Mouse (Mus musculus): ENCODE results near the gene 2810021J22Rik. TPM values are rescaled to one million over a fixed set of nuclear protein-coding genes. Genes with fewer than 3 reads are reported as not detected.

2810021J22Rik gene
- polyA plus RNA-seq, 1 experiment: 0.02 TPM

DNA sequence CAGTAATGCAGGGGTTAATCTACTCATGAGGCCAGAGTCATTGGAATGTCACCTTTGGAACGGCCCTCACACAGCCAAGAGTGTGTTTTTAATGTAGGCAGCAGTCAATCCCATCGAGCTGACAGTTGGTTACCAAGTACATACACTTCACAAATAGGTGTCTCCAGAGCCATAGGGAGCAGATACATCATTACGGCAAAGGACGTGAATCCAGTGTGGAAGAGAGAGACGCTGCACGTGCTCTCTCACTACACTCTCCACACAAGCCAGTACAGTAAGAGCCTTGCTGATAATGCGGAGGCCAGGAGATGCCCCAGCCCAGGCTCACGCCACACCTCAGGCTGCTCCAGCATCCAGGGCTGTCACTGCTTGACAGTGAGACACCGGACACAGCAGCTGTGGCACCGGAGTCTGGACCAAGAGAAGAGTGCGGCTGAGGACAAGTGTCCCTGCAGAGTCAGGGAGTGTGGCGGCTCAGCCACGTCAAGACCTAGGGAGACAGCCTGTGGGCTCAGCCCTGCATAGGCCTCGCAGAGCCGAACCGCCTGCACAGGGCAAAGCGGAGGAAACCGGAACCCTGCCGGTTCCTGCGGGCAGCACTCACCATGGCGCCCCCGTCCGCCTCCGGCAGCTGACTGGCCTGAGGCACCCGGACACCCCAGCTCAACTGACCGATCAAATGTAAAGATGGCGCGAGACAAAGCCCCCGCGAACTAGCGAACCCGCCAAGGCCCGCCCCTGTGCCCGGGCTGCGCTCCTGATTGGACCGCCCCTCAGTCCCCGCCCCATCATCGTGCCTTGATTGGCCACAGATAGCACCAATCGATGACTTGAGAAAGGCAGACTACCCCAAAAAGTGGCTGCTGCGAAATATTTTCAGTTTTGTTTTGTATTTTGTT, 36.7 kb downstream of the 2810021J22Rik start, which contains the start of gene Zfp39:
Gene Zfp39 (minus strand): TSS at position 715 of the 899 bp plus-strand sequence.
- TF ChIP-seq GATA1 (IDR thresholded peaks at IDR 0.05; ENCODE audit: low read length): no peak

DNA sequence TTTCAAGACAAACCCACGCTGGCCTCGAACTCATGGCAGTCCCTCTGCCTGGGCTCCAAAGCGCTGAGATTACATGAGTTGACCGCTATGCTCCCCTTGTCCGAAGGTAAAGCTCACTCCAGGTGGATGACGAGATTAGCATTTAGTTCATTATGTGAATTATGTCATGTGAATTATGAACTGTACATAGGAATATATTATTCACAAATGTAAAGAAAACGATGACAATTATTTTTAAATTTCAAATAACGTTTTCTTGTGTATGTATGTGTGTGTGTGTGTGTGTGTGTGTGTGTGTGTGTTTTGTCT, 37.3 kb downstream of the 2810021J22Rik start:
- no peak for TF ChIP-seq GATA1 (IDR thresholded peaks at IDR 0.05; ENCODE audit: low read length)

DNA sequence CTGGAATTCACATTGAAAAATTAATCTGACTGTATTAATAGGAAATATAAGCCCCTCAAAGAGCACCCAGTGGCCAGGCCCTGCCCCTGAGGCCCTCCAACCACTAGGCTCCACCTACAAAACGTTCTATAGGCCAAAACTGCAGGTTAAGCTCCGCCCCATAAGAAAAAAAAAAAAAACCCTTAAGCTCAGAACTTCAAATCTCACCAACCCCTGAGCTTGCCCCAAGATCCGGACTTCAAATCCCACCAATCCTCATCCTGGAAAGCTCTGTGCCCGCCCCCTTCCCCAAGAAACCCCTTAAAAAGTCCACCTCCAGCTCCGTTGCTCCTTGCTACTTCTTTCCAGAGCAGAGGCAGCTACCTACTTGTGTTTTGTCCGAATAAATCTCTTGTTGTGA, 37.8 kb downstream of the 2810021J22Rik start:
- no peak for TF ChIP-seq GATA1 (IDR thresholded peaks at IDR 0.05; ENCODE audit: low read length)

DNA sequence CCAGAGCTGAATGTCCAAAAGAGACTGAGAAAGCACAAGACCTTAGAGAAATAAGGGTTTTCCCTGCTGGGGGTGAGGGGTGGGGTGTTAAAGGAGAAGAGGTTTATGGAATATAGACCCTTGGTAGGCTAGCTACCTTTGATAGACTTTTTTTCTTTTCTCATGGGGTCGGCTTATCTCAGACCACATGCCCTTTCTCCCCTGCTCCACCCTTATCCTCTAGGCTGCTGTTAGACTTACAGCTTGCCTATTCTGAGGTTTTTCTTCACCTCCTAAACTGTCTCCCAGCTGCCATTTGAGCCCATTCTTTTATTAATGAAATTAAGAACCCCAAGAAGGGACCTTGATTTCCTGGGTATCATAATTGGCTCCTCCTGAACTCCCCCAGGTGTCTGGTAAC, 46.8 kb downstream of the 2810021J22Rik start:
- no peak for TF ChIP-seq GATA1 (IDR thresholded peaks at IDR 0.05; ENCODE audit: low read length)

DNA sequence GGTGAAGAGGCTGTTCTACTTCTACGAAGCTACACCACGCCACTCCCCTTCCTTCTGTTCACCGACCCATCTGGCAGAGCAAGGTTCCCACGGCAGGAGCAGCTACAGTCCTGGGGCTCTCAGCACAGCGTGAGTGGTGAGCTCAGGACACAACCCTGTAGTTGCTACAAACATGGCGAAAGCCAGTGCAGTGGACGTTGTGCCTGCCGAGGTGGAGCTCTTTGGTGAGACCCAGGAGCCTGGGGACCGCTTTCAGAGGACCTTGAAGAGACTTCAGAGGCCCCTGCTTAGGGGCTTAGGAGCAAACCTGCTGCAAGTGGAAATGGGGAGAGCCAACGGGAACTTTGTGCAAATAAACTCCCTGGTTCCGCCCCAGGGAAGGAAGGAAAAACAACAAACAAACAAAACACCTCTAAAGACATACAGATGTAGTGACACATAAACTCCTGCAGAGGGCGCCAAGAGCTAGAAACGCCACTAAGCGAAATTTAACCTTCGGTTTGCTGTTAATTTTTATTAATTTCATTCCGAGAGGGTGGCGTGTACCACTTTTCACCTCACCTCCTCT, 47.5 kb downstream of the 2810021J22Rik start:
- no peak for TF ChIP-seq GATA1 (IDR thresholded peaks at IDR 0.05; ENCODE audit: low read length)

DNA sequence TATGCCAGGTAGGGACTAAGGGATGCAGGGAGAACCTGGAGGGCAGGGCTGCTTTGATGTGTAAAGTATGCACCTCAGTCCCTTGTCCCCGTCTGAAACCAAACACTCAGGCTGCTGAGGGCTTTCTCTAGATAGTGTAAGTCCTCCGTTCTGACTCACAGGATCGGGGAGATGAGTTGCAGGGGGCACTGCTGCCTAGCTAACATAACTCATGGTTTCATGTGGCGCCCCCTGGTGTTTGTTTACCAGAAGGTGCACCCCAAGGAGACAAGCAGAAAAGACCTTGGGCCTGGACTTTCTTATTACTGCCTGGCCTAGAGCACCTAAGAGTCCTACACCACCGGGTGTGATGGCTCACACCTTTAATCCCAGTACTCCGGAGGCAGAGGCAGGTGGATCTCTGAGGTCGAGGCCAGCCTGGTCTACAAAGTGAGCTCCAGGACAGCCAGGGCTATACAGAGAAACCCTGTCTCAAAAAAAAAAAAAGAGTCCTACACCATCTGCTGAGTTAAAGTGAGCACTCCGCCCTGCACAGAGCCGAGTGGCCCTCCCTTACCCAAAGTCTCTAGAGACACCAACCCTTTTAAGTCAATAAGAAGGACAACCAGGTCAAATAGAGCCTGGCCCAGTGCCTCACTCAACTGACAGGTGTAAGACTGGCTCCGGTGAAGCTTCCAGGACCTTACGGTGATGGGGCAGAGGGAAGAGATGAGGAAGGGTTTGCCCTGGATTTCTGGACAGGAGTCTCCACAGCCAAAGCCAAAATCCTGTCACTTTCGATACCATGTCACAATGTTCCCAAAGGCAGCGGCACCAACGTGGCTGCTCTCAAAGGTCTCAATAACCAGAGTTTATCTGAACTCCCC, 50.1 kb downstream of the 2810021J22Rik start:
- TF ChIP-seq GATA1 (IDR thresholded peaks at IDR 0.05; ENCODE audit: low read length): no peak

DNA sequence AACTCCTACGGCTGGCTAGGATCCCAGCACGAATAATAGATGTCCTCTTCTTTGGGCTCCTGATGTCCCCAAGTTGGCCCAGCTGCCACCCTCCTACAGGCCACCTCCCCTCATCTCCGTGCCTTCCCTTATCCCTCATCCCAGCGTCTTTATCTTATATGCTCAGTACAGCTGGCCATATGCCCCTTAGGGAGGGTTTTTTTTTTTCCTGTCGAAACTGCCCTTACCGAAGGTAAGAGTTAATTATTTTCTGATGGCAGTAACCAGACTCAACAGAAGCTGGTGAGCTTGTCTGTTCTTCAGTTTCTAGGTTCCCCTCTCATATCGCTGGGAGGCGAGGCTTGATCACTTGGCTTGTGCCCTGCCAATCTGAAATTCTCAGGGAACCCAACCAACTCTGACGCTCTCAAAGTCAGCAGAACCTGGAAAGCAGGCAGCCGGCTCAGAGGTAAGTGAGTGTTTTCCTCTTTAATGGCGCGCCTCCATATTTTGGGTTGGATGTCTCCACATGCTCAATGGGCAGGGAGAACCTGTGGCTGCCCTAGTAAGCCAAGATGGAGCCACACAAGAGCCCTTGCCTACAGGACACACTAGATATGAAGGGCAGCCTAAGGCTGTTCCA, 50.8 kb downstream of the 2810021J22Rik start, which contains the start of gene Btnl10:
Gene Btnl10 (plus strand): TSS at position 164 of the 622 bp plus-strand sequence.
- no peak for TF ChIP-seq GATA1 (IDR thresholded peaks at IDR 0.05; ENCODE audit: low read length)

DNA sequence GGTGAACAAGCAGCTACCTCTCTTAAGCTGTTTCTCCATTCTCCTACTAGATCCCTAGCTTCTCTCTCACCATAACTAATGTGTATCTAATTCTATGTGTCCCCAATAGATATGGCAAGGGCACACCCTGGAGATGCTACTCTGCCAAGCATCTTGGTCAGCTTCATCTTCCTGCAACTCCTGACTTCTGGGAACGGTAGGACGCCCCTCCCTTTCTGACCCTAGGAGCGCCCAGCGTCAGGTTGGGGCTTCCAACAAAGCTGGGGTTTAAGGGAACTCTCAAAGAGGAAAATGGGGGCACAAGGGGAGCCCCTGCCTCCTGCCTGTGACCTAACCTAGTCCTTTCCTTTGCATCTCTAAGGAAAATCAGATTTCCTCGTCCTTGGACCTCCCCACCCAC, 51.7 kb downstream of the 2810021J22Rik start:
- no peak for TF ChIP-seq GATA1 (IDR thresholded peaks at IDR 0.05; ENCODE audit: low read length)

DNA sequence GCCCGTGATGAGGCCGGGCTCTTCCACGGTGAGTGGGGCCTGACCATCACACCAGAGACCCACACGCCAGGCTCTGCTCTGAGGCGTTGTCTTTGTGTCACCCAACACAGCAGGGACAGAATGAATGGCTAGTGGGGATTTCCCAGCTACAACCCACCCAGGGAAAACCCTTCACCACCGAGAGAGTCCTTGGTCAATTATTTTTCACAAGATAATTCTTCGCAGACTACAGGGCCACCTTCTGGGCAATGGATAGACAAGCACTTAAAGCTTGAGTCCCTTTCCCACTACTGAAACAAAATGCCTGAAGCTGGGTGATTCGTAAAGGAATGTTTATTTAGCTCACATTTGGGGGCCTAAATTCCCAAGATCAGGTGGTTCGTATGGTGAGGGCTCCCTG, 55.4 kb downstream of the 2810021J22Rik start:
- TF ChIP-seq GATA1 (IDR thresholded peaks at IDR 0.05; ENCODE audit: low read length): no peak

DNA sequence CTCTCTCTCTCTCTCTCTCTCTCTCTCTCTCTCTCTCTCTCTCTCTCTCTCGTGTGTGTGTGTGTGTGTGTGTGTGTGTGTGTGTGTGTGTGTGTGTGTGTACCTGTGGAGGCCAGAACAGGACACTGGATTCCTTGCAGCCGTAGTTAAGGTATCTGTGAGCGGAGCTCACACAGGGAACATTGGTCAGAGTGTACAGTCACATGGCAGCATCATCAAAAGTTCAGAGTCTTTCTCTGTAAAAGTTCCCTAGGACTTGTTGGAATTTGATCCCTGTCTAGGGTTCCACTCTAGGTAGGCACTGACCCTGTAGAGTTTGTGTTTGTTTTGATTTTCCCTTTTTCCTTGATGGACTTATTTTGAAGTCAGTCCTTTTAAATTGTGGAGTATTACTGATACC, 59.6 kb downstream of the 2810021J22Rik start:
- no peak for TF ChIP-seq GATA1 (IDR thresholded peaks at IDR 0.05; ENCODE audit: low read length)

DNA sequence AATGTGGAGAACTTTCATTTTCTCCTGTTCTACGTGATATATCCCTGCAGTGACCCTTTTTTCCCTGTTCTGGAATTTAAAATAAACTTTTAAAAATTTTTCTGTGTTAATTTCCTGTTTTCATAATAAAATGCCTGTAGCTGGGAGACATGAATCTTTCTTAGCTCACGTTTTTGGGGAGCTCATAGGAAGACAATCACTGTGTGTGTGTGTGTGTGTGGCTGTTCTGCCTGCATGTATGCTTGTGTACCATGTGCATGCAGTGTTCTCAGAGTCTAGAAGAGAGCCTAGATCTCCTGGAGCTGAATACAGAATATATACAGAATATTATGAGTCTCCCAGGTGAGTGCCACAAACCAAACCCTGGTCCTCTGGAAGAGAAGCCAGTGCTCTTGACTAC, 60.0 kb downstream of the 2810021J22Rik start:
- TF ChIP-seq GATA1 (IDR thresholded peaks at IDR 0.05; ENCODE audit: low read length): no peak

DNA sequence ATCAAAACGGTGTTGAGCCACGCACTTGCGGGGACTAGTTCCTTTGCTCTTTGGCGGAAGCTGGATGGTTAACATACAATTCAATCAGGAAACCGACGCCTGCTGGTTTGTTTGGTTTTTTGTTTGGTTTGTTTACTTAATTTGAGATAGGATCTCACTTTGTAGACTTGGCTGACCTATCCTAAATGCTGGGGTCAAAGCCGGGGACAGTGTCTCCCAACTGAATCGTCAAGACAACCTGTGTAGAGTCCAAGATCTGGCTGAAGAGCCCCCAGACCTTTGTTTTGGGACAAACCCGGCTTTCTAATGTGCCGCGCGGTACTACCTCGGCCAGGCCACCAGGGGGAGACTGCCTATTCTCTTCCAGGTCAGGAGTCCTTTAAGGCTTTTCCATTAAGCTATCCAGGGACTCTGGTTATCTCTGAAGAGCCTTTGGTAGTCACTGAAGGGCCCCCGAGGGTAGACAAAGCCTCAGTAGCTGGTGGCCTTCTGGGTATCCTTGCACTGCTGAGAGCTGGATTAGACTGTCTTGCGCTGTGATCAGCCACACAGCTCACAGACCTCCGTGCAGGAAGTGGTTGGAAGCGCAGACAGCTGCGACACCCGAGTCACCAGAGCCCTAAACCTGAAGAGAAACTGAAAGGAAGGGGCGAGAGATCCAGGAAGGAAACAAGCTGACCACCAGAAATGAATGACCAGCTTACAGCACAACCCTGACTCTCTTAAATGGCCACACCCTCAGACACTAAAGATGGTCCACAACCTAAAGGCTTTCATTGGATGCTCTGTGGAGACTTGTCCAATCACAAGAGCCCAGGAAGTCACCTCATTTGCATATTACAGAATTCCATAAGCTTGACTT, 61.0 kb downstream of the 2810021J22Rik start:
- TF ChIP-seq GATA1 (IDR thresholded peaks at IDR 0.05; ENCODE audit: low read length): no peak

DNA sequence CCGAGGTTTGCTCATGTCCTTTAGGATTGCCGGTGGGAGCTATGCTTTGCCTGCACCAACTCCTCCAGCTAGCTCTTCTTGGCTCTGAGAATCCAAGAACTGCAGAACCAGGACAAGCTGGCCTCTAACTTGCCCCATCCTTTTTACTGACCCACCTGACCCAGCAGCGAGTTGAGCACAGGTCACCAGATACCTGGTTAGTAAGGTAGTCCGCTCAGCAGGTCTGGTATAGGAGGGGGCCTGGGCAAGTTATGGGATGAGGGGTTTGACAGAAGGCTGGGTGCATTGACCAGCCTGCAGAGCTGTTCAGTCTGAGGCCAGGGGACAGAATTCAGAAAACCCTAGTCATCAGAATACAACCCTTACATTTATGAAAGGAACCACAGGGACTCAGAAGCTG, 62.0 kb downstream of the 2810021J22Rik start:
- TF ChIP-seq GATA1 (IDR thresholded peaks at IDR 0.05; ENCODE audit: low read length): no peak

DNA sequence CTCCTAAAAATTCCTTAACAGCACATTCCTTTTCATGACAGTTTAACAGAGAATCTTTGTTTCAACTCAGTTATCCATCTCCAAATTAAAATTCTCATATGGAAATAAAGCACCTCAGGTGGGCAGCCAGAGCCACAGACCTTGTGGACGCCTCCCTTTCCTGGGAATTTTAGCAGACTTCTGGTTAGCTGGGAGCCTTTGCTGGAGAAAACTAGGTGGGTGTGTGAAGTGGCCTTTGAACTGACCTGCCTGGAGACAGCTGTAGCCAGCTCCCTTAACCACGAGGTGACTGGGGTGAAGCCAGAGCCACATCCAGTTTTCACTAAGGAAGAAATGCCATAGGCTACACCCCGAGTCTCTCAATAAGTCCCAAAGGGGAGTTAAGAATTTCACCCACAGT, 62.6 kb downstream of the 2810021J22Rik start:
- TF ChIP-seq GATA1 (IDR thresholded peaks at IDR 0.05; ENCODE audit: low read length): no peak

DNA sequence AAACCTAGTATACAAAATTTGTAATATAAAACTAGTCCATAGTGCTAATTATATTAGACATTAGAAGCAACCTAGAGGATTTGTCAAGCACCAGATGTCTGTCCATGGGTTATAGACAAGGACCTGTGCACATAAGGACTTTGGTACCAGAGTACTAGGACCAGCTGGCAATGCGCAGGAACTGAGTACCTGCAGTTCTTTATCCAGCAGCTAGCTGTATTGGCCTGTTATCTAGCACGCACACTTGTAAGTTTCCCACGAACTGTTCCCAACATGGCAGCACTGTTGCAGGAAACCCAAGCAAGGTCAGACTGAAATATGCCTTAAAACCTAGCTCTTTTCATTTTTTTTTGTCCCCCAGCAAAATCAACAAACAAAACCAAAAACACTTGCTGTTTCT, 63.2 kb downstream of the 2810021J22Rik start:
- no peak for TF ChIP-seq GATA1 (IDR thresholded peaks at IDR 0.05; ENCODE audit: low read length)

Data from G1E-ER4 (cell line).